Mouse (Mus musculus) embryonic facial prominence, embryonic 13.5 days (tissue): ENCODE results near the gene Trim72. TPM values are rescaled to one million over a fixed set of nuclear protein-coding genes. Genes with fewer than 3 reads are reported as not detected.

ENCODE experiments used
- ATAC-seq: fragments of 200-750 bp; cut with Nextera tagmentation; 2 replicates; pipeline ENCODE4 v1.8.0; 2017; ENCODE audit warnings: low read depth; ENCODE audit not compliant: insufficient number of reproducible peaks, insufficient read depth, low FRiP score, low TSS enrichment
- H3K27ac ChIP-seq: fragments of 300-500 bp; sonication (generic); 2 replicates; pipeline ENCODE4 v1.5.1; 2015; ENCODE audit warnings: moderate library complexity, mild to moderate bottlenecking, inconsistent platforms
- H3K27me3 ChIP-seq: fragments of 300-500 bp; sonication (generic); 2 replicates; pipeline ENCODE4 v1.6.1; 2015; ENCODE audit warnings: mild to moderate bottlenecking, inconsistent platforms
- H3K36me3 ChIP-seq: fragments of 300-500 bp; sonication (generic); 2 replicates; pipeline ENCODE4 v1.6.1; 2015; ENCODE audit warnings: mild to moderate bottlenecking, inconsistent platforms
- H3K4me1 ChIP-seq: fragments of 300-500 bp; sonication (generic); 2 replicates; pipeline ENCODE4 v1.6.1; 2015; ENCODE audit warnings: inconsistent platforms
- H3K4me2 ChIP-seq: fragments of 300-500 bp; sonication (generic); 2 replicates; pipeline ENCODE4 v1.6.1; 2015; ENCODE audit warnings: moderate library complexity, mild to moderate bottlenecking, inconsistent platforms
- H3K4me3 ChIP-seq: fragments of 300-500 bp; sonication (generic); 2 replicates; pipeline ENCODE4 v1.5.1; 2015; ENCODE audit warnings: mild to moderate bottlenecking, inconsistent platforms
- H3K9ac ChIP-seq: fragments of 300-500 bp; sonication (generic); 2 replicates; pipeline ENCODE4 v1.6.1; 2015; ENCODE audit warnings: mild to moderate bottlenecking, inconsistent platforms
- H3K9me3 ChIP-seq: fragments of 300-500 bp; sonication (generic); 2 replicates; pipeline ENCODE4 v1.6.1; 2016; ENCODE audit warnings: inconsistent platforms
- WGBS: fragments of 180-500 bp; shearing (Covaris S2); methylation state at CpG from one replicate; pipeline ENCODE4 v1.1.7; 2015; ENCODE audit warnings: mixed read lengths; 5-methylcytosine and 5-hydroxymethylcytosine counted together
- polyA plus RNA-seq: library from polyadenylated mRNA; unstranded; fragments of >200 nt; fragmentation: Nextera tagmentation; extraction: Ambion mirVana; gene quantifications from 2 replicates; pipeline ENCODE4 v1.2.1, GENCODE M21; 2015

Trim72 gene
- polyA plus RNA-seq, 1 experiment from 2014 or later = 0.18 TPM

- Histone ChIP-seq H3K4me2 (peak overlapping the region; percentile 65), H3K9me3 (no peaks in the 10 kb centered on the region), H3K27ac (0 out of 2 replicates have a peak overlapping the region, but pooled peaks have one; percentile 80), H3K27me3 (no peaks in the 10 kb centered on the region), H3K9ac (peak overlapping the region; percentile 70; the same call in 1 of the 2 replicates), H3K4me1 (peaks cover 23% of the 10 kb centered on the region), H3K36me3 (peaks cover 38% of the 10 kb centered on the region), H3K4me3 (peak overlapping the region; percentile 39)
- ATAC-seq = 0 out of 2 replicates have a peak, but pooled peaks have one; percentile 1
- 38% methylated on average over 5 of the region's 5 CpGs for WGBS
Observed at GRCm38 (mm10) chr7:127992488-127993340, 11.0 kb upstream of the Trim72 start.

GRCm38 (mm10) chr7:127993341-127993977 lies 10.3 kb upstream of the Trim72 start, which contains the start of gene Pycard:
TSS of gene Pycard (minus strand) at chr7:127993867.
- WGBS = 18% methylated on average over 18 of the region's 18 CpGs

GRCm38 (mm10) chr7:127999436-127999835 lies 4.3 kb upstream of the Trim72 start:
- Histone ChIP-seq H3K4me3 (no peak overlapping the region), H3K36me3 (no peaks in the 10 kb centered on the region), H3K9ac (no peak overlapping the region), H3K4me2 (no peak overlapping the region), H3K4me1 (peaks cover 10% of the 10 kb centered on the region), H3K27me3 (peaks cover 7% of the 10 kb centered on the region; the same call in 1 of the 2 replicates), H3K9me3 (no peaks in the 10 kb centered on the region), H3K27ac (no peak overlapping the region)
- no peak for ATAC-seq
- WGBS = 38% methylated on average over 1 of the region's 1 CpGs

More at GRCm38 (mm10) chr7:127993341-127993977, 10.3 kb upstream of the Trim72 start, which contains the start of gene Pycard:
- peaks cover 23% of the 10 kb centered on the region for H3K4me1 ChIP-seq
- peak within 1 kb of the TSS; percentile 39 for H3K4me3 ChIP-seq
- H3K27me3 ChIP-seq = no peaks in the 10 kb centered on the region
- H3K9ac ChIP-seq = peak within 1 kb of the TSS; percentile 70
- no peaks in the 10 kb centered on the region for H3K9me3 ChIP-seq
- peak within 1 kb of the TSS; percentile 65 for H3K4me2 ChIP-seq
- ATAC-seq = peak; percentile 29; the same call in 1 of the 2 replicates
- peak within 1 kb of the TSS; percentile 80 for H3K27ac ChIP-seq
- peaks cover 31% of the 10 kb centered on the region for H3K36me3 ChIP-seq

GRCm38 (mm10) chr7:128000068-128000950 lies 3.4 kb upstream of the Trim72 start:
- Histone ChIP-seq H3K9ac (no peak overlapping the region), H3K36me3 (no peaks in the 10 kb centered on the region), H3K4me2 (no peak overlapping the region), H3K4me3 (no peak overlapping the region), H3K9me3 (no peaks in the 10 kb centered on the region), H3K27ac (no peak overlapping the region), H3K27me3 (peaks cover 7% of the 10 kb centered on the region; the same call in 1 of the 2 replicates), H3K4me1 (peaks cover 18% of the 10 kb centered on the region)
- 51% methylated on average over 1 of the region's 1 CpGs for WGBS
- no peak for ATAC-seq

- H3K27me3 ChIP-seq = peaks cover 9% of the 10 kb centered on the region; the same call in 1 of the 2 replicates
- H3K9ac ChIP-seq = no peak overlapping the region
- 85% methylated on average over 6 of the region's 6 CpGs for WGBS
- H3K4me3 ChIP-seq = no peak overlapping the region
- no peaks in the 10 kb centered on the region for H3K36me3 ChIP-seq
- no peak overlapping the region for H3K4me2 ChIP-seq
- H3K4me1 ChIP-seq = peaks cover 20% of the 10 kb centered on the region
- ATAC-seq = no peak
- H3K27ac ChIP-seq = no peak overlapping the region
- H3K9me3 ChIP-seq = no peaks in the 10 kb centered on the region
Observed at GRCm38 (mm10) chr7:128003098-128003497, 651 bp upstream of the Trim72 start.

- Histone ChIP-seq H3K27me3 (peaks cover 9% of the 10 kb centered on the region; the same call in 1 of the 2 replicates), H3K4me3 (peak overlapping the region; percentile 31), H3K4me1 (peaks cover 20% of the 10 kb centered on the region), H3K9ac (peak overlapping the region; percentile 62; the same call in 1 of the 2 replicates), H3K9me3 (no peaks in the 10 kb centered on the region), H3K36me3 (no peaks in the 10 kb centered on the region), H3K4me2 (peak overlapping the region; percentile 60), H3K27ac (peak overlapping the region; percentile 55)
- no peak for ATAC-seq
- 54% methylated on average over 5 of the region's 5 CpGs for WGBS
Observed at GRCm38 (mm10) chr7:128004150-128004486, 369 bp downstream of the Trim72 start.

- H3K9ac ChIP-seq = peak overlapping the region; percentile 62; the same call in 1 of the 2 replicates
- no peaks in the 10 kb centered on the region for H3K9me3 ChIP-seq
- peaks cover 9% of the 10 kb centered on the region; the same call in 1 of the 2 replicates for H3K27me3 ChIP-seq
- peaks cover 16% of the 10 kb centered on the region for H3K4me1 ChIP-seq
- peak overlapping the region; percentile 55 for H3K27ac ChIP-seq
- H3K4me2 ChIP-seq = peak overlapping the region; percentile 60
- peak; percentile 68 for ATAC-seq
- WGBS = 15% methylated on average over 35 of the region's 35 CpGs
- no peaks in the 10 kb centered on the region for H3K36me3 ChIP-seq
- H3K4me3 ChIP-seq = peak overlapping the region; percentile 31
Observed at GRCm38 (mm10) chr7:128004487-128005362, 976 bp downstream of the Trim72 start.

GRCm38 (mm10) chr7:128006193-128006592 lies 2.4 kb downstream of the Trim72 start:
- Histone ChIP-seq H3K9me3 (no peaks in the 10 kb centered on the region), H3K4me2 (no peak overlapping the region), H3K9ac (no peak overlapping the region), H3K36me3 (no peaks in the 10 kb centered on the region), H3K27ac (0 out of 2 replicates have a peak overlapping the region, but pooled peaks have one; percentile 55), H3K27me3 (peaks cover 15% of the 10 kb centered on the region; the same call in 1 of the 2 replicates), H3K4me3 (no peak overlapping the region), H3K4me1 (peaks cover 16% of the 10 kb centered on the region)
- no peak for ATAC-seq
- WGBS = 75% methylated on average over 7 of the region's 7 CpGs

GRCm38 (mm10) chr7:128009715-128010340 lies 6.1 kb downstream of the Trim72 start:
- H3K4me1 ChIP-seq = peaks cover 6% of the 10 kb centered on the region
- no peak overlapping the region for H3K27ac ChIP-seq
- H3K36me3 ChIP-seq = no peaks in the 10 kb centered on the region
- WGBS = 59% methylated on average over 40 of the region's 40 CpGs
- H3K4me2 ChIP-seq = peak overlapping the region; percentile 24; the same call in 1 of the 2 replicates
- H3K4me3 ChIP-seq = peak overlapping the region; percentile 10; the same call in 1 of the 2 replicates
- H3K9ac ChIP-seq = peak overlapping the region; percentile 49; the same call in 1 of the 2 replicates
- no peak for ATAC-seq
- H3K27me3 ChIP-seq = 0 out of 2 replicates have a peak, but pooled peaks cover 8% of the 10 kb centered on the region
- H3K9me3 ChIP-seq = no peaks in the 10 kb centered on the region
